Mouse (Mus musculus): ENCODE results near the gene Celf1. TPM values are rescaled to one million over a fixed set of nuclear protein-coding genes. Genes with fewer than 3 reads are reported as not detected.

Gene Celf1
- polyA plus RNA-seq, 1 experiment from 2014 or later, result 94.7 TPM

GRCm38 (mm10) chr2:90950582-90951194, 10.5 kb downstream of the Celf1 start:
- ATAC-seq (ENCODE audit: low FRiP score, low read depth), result peak; percentile 67; the same call in 1 of the 2 replicates
- no peaks in the 10 kb centered on the region for H3K9me3 ChIP-seq

GRCm38 (mm10) chr2:90953461-90953860, 13.3 kb downstream of the Celf1 start:
- Histone ChIP-seq H3K27me3 (no peaks in the 10 kb centered on the region), H3K4me3 (no peak overlapping the region), H3K36me3 (no peaks in the 10 kb centered on the region), H3K9me3 (no peaks in the 10 kb centered on the region), H3K9ac (no peak overlapping the region), H3K27ac (replicated peaks) (no peak overlapping the region), H3K4me2 (no peak overlapping the region), H3K4me1 (replicated peaks) (peaks cover 20% of the 10 kb centered on the region)
- ATAC-seq (ENCODE audit: low FRiP score, low read depth), result no peak
- WGBS, result 58% methylated on average over 3 of the region's 3 CpGs

More at GRCm38 (mm10) chr2:90950582-90951194, 10.5 kb downstream of the Celf1 start:
- H3K9ac ChIP-seq, result no peak overlapping the region
- no peak overlapping the region for H3K4me3 ChIP-seq
- no peak overlapping the region for H3K4me2 ChIP-seq
- H3K4me1 ChIP-seq (replicated peaks), result peaks cover 11% of the 10 kb centered on the region; the same call in 1 of the 2 replicates
- H3K27me3 ChIP-seq, result no peaks in the 10 kb centered on the region
- H3K36me3 ChIP-seq, result no peaks in the 10 kb centered on the region
- no peak overlapping the region for H3K27ac ChIP-seq (replicated peaks)

- no peaks in the 10 kb centered on the region for H3K36me3 ChIP-seq
- ATAC-seq (ENCODE audit: low FRiP score, low read depth), result peak; percentile 57; the same call in 1 of the 2 replicates
- no peak overlapping the region for H3K4me3 ChIP-seq
- WGBS, result 0% methylated on average over 1 of the region's 1 CpGs
- H3K9ac ChIP-seq, result no peak overlapping the region
- H3K4me2 ChIP-seq, result no peak overlapping the region
- peaks cover 17% of the 10 kb centered on the region for H3K4me1 ChIP-seq (replicated peaks)
- 0 out of 2 replicates have a peak overlapping the region, but pooled peaks have one; percentile 34 for H3K27ac ChIP-seq (replicated peaks)
- no peaks in the 10 kb centered on the region for H3K9me3 ChIP-seq
- no peaks in the 10 kb centered on the region for H3K27me3 ChIP-seq
These were observed 15.9 kb downstream of the Celf1 start for GRCm38 (mm10) chr2:90956053-90956452.

- Histone ChIP-seq H3K9ac (no peak overlapping the region), H3K4me2 (no peak overlapping the region), H3K4me3 (no peak overlapping the region), H3K4me1 (replicated peaks) (peaks cover 14% of the 10 kb centered on the region), H3K36me3 (no peaks in the 10 kb centered on the region), H3K27me3 (no peaks in the 10 kb centered on the region), H3K27ac (replicated peaks) (no peak overlapping the region), H3K9me3 (no peaks in the 10 kb centered on the region)
- ATAC-seq (ENCODE audit: low FRiP score, low read depth), result no peak
- 95% methylated on average over 3 of the region's 3 CpGs for WGBS
These were observed 18.7 kb downstream of the Celf1 start for GRCm38 (mm10) chr2:90958856-90959255.

GRCm38 (mm10) chr2:90960012-90960411, 19.8 kb downstream of the Celf1 start:
- no peak overlapping the region for H3K4me3 ChIP-seq
- no peaks in the 10 kb centered on the region for H3K9me3 ChIP-seq
- H3K27ac ChIP-seq (replicated peaks), result no peak overlapping the region
- ATAC-seq (ENCODE audit: low FRiP score, low read depth), result no peak
- no peak overlapping the region for H3K4me2 ChIP-seq
- H3K9ac ChIP-seq, result no peak overlapping the region
- no peaks in the 10 kb centered on the region for H3K27me3 ChIP-seq
- no peaks in the 10 kb centered on the region for H3K36me3 ChIP-seq
- 97% methylated on average over 2 of the region's 2 CpGs for WGBS
- peaks cover 21% of the 10 kb centered on the region for H3K4me1 ChIP-seq (replicated peaks)

- no peaks in the 10 kb centered on the region for H3K9me3 ChIP-seq
- 97% methylated on average over 1 of the region's 1 CpGs for WGBS
- no peaks in the 10 kb centered on the region for H3K36me3 ChIP-seq
- no peak for ATAC-seq (ENCODE audit: low FRiP score, low read depth)
- peaks cover 17% of the 10 kb centered on the region for H3K4me1 ChIP-seq (replicated peaks)
- no peak overlapping the region for H3K27ac ChIP-seq (replicated peaks)
- H3K4me3 ChIP-seq, result no peak overlapping the region
- no peaks in the 10 kb centered on the region for H3K27me3 ChIP-seq
- no peak overlapping the region for H3K4me2 ChIP-seq
- no peak overlapping the region for H3K9ac ChIP-seq
These were observed 23.1 kb downstream of the Celf1 start for GRCm38 (mm10) chr2:90963304-90963703.

- Histone ChIP-seq H3K4me1 (replicated peaks) (peaks cover 17% of the 10 kb centered on the region), H3K27me3 (no peaks in the 10 kb centered on the region), H3K36me3 (no peaks in the 10 kb centered on the region), H3K27ac (replicated peaks) (peak overlapping the region; percentile 16; the same call in 1 of the 2 replicates), H3K9me3 (no peaks in the 10 kb centered on the region), H3K4me3 (no peak overlapping the region), H3K9ac (0 out of 2 replicates have a peak overlapping the region, but pooled peaks have one; percentile 7), H3K4me2 (no peak overlapping the region)
- ATAC-seq (ENCODE audit: low FRiP score, low read depth), result no peak
- 74% methylated on average over 7 of the region's 7 CpGs for WGBS
These were observed 24.8 kb downstream of the Celf1 start for GRCm38 (mm10) chr2:90964811-90965465.

GRCm38 (mm10) chr2:90965466-90966080, 25.4 kb downstream of the Celf1 start:
- Histone ChIP-seq H3K27me3 (no peaks in the 10 kb centered on the region), H3K4me1 (replicated peaks) (peaks cover 17% of the 10 kb centered on the region), H3K4me3 (no peak overlapping the region), H3K27ac (replicated peaks) (peak overlapping the region; percentile 16; the same call in 1 of the 2 replicates), H3K9me3 (no peaks in the 10 kb centered on the region), H3K4me2 (no peak overlapping the region), H3K9ac (no peak overlapping the region), H3K36me3 (no peaks in the 10 kb centered on the region)
- WGBS, result 78% methylated on average over 2 of the region's 2 CpGs
- no peak for ATAC-seq (ENCODE audit: low FRiP score, low read depth)

GRCm38 (mm10) chr2:90970606-90971005, 30.4 kb downstream of the Celf1 start:
- peaks cover 5% of the 10 kb centered on the region for H3K4me1 ChIP-seq (replicated peaks)
- no peak overlapping the region for H3K4me2 ChIP-seq
- no peak overlapping the region for H3K9ac ChIP-seq
- no peak overlapping the region for H3K4me3 ChIP-seq
- peaks cover 3% of the 10 kb centered on the region; the same call in 1 of the 2 replicates for H3K36me3 ChIP-seq
- H3K27me3 ChIP-seq, result no peaks in the 10 kb centered on the region
- H3K9me3 ChIP-seq, result no peaks in the 10 kb centered on the region
- H3K27ac ChIP-seq (replicated peaks), result no peak overlapping the region; the same call in 1 of the 2 replicates
- ATAC-seq (ENCODE audit: low FRiP score, low read depth), result no peak

- Histone ChIP-seq H3K27me3 (no peaks in the 10 kb centered on the region), H3K36me3 (peaks cover 3% of the 10 kb centered on the region; the same call in 1 of the 2 replicates), H3K9me3 (no peaks in the 10 kb centered on the region), H3K4me3 (no peak overlapping the region), H3K9ac (no peak overlapping the region), H3K4me1 (replicated peaks) (no peaks in the 10 kb centered on the region), H3K4me2 (no peak overlapping the region), H3K27ac (replicated peaks) (no peak overlapping the region)
- no peak for ATAC-seq (ENCODE audit: low FRiP score, low read depth)
These were observed 33.9 kb downstream of the Celf1 start for GRCm38 (mm10) chr2:90974101-90974500.

- Histone ChIP-seq H3K36me3 (peaks cover 3% of the 10 kb centered on the region; the same call in 1 of the 2 replicates), H3K27me3 (no peaks in the 10 kb centered on the region), H3K9ac (no peak overlapping the region), H3K4me2 (no peak overlapping the region), H3K4me3 (no peak overlapping the region), H3K4me1 (replicated peaks) (no peaks in the 10 kb centered on the region), H3K27ac (replicated peaks) (no peak overlapping the region), H3K9me3 (no peaks in the 10 kb centered on the region)
- ATAC-seq (ENCODE audit: low FRiP score, low read depth), result no peak
- WGBS, result 81% methylated on average over 7 of the region's 7 CpGs
These were observed 35.1 kb downstream of the Celf1 start for GRCm38 (mm10) chr2:90975181-90975835.

GRCm38 (mm10) chr2:90976590-90976989, 36.4 kb downstream of the Celf1 start:
- Histone ChIP-seq H3K4me3 (no peak overlapping the region), H3K9ac (no peak overlapping the region), H3K4me1 (replicated peaks) (no peaks in the 10 kb centered on the region), H3K27me3 (no peaks in the 10 kb centered on the region), H3K4me2 (no peak overlapping the region), H3K9me3 (no peaks in the 10 kb centered on the region), H3K36me3 (peaks cover 3% of the 10 kb centered on the region; the same call in 1 of the 2 replicates), H3K27ac (replicated peaks) (no peak overlapping the region)
- WGBS, result 96% methylated on average over 2 of the region's 2 CpGs
- 0 out of 2 replicates have a peak, but pooled peaks have one; percentile 60 for ATAC-seq (ENCODE audit: low FRiP score, low read depth)

All from hindbrain, embryonic 15.5 days (tissue).